Mouse (Mus musculus): ENCODE data around the gene Hoxc4.

The Hoxc4 gene

GRCm38 (mm10) chr15:102990461-102991397 is 28.0 kb upstream of the Hoxc4 start, which contains the start of gene Hoxc8:
TSS of gene Hoxc8 (plus strand) at chr15:102990607.
- DNase-seq, result peak; percentile 56

GRCm38 (mm10) chr15:102991782-102992181 is 27.0 kb upstream of the Hoxc4 start:
- DNase-seq, result no peak

GRCm38 (mm10) chr15:102992206-102992605 is 26.5 kb upstream of the Hoxc4 start:
- DNase-seq, result peak; percentile 33

GRCm38 (mm10) chr15:102992863-102993262 is 25.9 kb upstream of the Hoxc4 start:
- DNase-seq, result no peak

GRCm38 (mm10) chr15:102996548-102996947 is 22.2 kb upstream of the Hoxc4 start:
- peak; percentile 5 for DNase-seq

GRCm38 (mm10) chr15:102997431-102997830 is 21.3 kb upstream of the Hoxc4 start:
- no peak for DNase-seq

- DNase-seq, result peak; percentile 66
These were observed 20.8 kb upstream of the Hoxc4 start, which contains the start of gene Hoxc6 for GRCm38 (mm10) chr15:102997939-102998355. TSS of gene Hoxc6 (plus strand) at chr15:102998257.

GRCm38 (mm10) chr15:102998608-102999182 is 20.0 kb upstream of the Hoxc4 start:
- DNase-seq, result no peak

GRCm38 (mm10) chr15:102999183-102999831 is 19.4 kb upstream of the Hoxc4 start:
- peak; percentile 88 for DNase-seq

GRCm38 (mm10) chr15:102999955-103000354 is 18.8 kb upstream of the Hoxc4 start:
- DNase-seq, result no peak

- DNase-seq, result peak; percentile 55
These were observed 18.2 kb upstream of the Hoxc4 start for GRCm38 (mm10) chr15:103000501-103000901.

- peak; percentile 28 for DNase-seq
These were observed 17.4 kb upstream of the Hoxc4 start for GRCm38 (mm10) chr15:103001370-103001769.

- peak; percentile 51 for DNase-seq
These were observed 16.6 kb upstream of the Hoxc4 start for GRCm38 (mm10) chr15:103002156-103002555.

GRCm38 (mm10) chr15:103002821-103003448 is 15.8 kb upstream of the Hoxc4 start:
- DNase-seq, result peak; percentile 36

GRCm38 (mm10) chr15:103005308-103005707 is 13.4 kb upstream of the Hoxc4 start:
- peak; percentile 51 for DNase-seq

- peak; percentile 21 for DNase-seq
These were observed 12.9 kb upstream of the Hoxc4 start for GRCm38 (mm10) chr15:103005797-103006196.

GRCm38 (mm10) chr15:103006326-103006725 is 12.4 kb upstream of the Hoxc4 start:
- DNase-seq, result no peak

GRCm38 (mm10) chr15:103009265-103010111 is 9.2 kb upstream of the Hoxc4 start:
- DNase-seq, result peak; percentile 32

GRCm38 (mm10) chr15:103010112-103010846 is 8.5 kb upstream of the Hoxc4 start:
- DNase-seq, result no peak

GRCm38 (mm10) chr15:103010847-103011555 is 7.7 kb upstream of the Hoxc4 start:
- no peak for DNase-seq
